Mouse (Mus musculus) heart, adult 2 months (tissue): Measurements from ENCODE around the gene Mphosph9.

Experiments used
- CTCF ChIP-seq: fragments of 200-600 bp; IDR thresholded peaks from 2 replicates; pipeline ENCODE4 v1.8.1; 2022; ENCODE audit warnings: antibody characterized with exemption, mild to moderate bottlenecking, moderate library complexity
- EP300 ChIP-seq: fragments of 200-500 bp; IDR thresholded peaks from 2 replicates; pipeline ENCODE4 v1.6.1; 2011; ENCODE audit warnings: low read depth, low read length, control low read depth; ENCODE audit not compliant: insufficient read depth
- POLR2A ChIP-seq: fragments of 200-500 bp; IDR thresholded peaks from 2 replicates; pipeline ENCODE4 v1.6.1; 2011; ENCODE audit warnings: mild to moderate bottlenecking, low read depth, low read length, control low read depth; ENCODE audit not compliant: insufficient read depth

DNA sequence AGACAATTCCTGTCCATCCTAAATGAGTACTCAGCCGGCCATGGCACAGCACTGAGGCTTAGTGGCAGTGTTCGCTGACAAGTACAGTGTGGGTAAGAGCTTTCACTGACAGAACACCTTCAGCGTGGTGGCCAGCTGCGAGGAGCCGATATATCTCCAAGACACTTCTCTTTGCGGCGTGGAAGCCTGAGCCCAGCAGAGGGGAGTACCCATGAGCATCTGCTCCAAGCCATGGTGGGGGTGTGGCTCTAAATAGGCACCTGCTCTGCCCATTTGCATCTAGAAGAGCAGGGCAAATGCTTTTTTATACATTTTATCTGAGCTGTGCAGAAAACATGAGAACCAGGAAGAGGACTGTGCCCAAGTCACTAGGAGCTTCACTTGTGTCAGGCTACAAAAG is 101.9 kb downstream of the Mphosph9 start:
- TF ChIP-seq CTCF (no peak), EP300 (no peak), POLR2A (no peak)
